Mouse (Mus musculus) hindlimb bud, embryonic 11.5 days (tissue): ENCODE measurements at regions not wholly inside any gene's neighbourhood (a gene's known extent, or its start where the extent isn't known, plus 50 kb on each side); places are given as distances from the start of the nearest gene placed in this dataset.

Experiments used
- DNase-seq: peaks from one replicate; pipeline ENCODE4 v3.0.0-alpha.2; 2012; ENCODE audit warnings: low read depth, low spot score; ENCODE audit errors: extremely low spot score

GRCm38 (mm10) chr8:25343160-25343602 is 519.0 kb upstream of the Adam5 start:
- peak; percentile 87 for DNase-seq

- DNase-seq: no peak
Measured at GRCm38 (mm10) chr8:25342501-25342900, 518.3 kb upstream of the Adam5 start.

- no peak for DNase-seq
Measured at GRCm38 (mm10) chr8:25341225-25341624, 517.1 kb upstream of the Adam5 start.

GRCm38 (mm10) chr8:25340729-25341128 is 516.6 kb upstream of the Adam5 start:
- no peak for DNase-seq

- no peak for DNase-seq
Measured at GRCm38 (mm10) chr8:25332120-25332607, 508.0 kb upstream of the Adam5 start.

- DNase-seq: no peak
Measured at GRCm38 (mm10) chr8:25331161-25331776, 507.1 kb upstream of the Adam5 start.

- DNase-seq: no peak
Measured at GRCm38 (mm10) chr8:25329791-25330190, 505.6 kb upstream of the Adam5 start.

- no peak for DNase-seq
Measured at GRCm38 (mm10) chr8:25328318-25328717, 504.1 kb upstream of the Adam5 start.

- no peak for DNase-seq
Measured at GRCm38 (mm10) chr8:25326930-25327329, 502.8 kb upstream of the Adam5 start.

- DNase-seq: no peak
Measured at GRCm38 (mm10) chr8:25326257-25326656, 502.1 kb upstream of the Adam5 start.

- DNase-seq: no peak
Measured at GRCm38 (mm10) chr8:25324731-25325130, 500.6 kb upstream of the Adam5 start.

- no peak for DNase-seq
Measured at GRCm38 (mm10) chr8:25323643-25324420, 499.7 kb upstream of the Adam5 start.

GRCm38 (mm10) chr8:25316383-25316782 is 492.2 kb upstream of the Adam5 start:
- no peak for DNase-seq

GRCm38 (mm10) chr8:25311811-25312533 is 487.8 kb upstream of the Adam5 start:
- no peak for DNase-seq

GRCm38 (mm10) chr8:25307956-25308355 is 483.8 kb upstream of the Adam5 start:
- DNase-seq: no peak

- no peak for DNase-seq
Measured at GRCm38 (mm10) chr8:25307511-25307910, 483.3 kb upstream of the Adam5 start.

- no peak for DNase-seq
Measured at GRCm38 (mm10) chr8:25306769-25307491, 482.8 kb upstream of the Adam5 start.
